In the genomic region with DNA sequence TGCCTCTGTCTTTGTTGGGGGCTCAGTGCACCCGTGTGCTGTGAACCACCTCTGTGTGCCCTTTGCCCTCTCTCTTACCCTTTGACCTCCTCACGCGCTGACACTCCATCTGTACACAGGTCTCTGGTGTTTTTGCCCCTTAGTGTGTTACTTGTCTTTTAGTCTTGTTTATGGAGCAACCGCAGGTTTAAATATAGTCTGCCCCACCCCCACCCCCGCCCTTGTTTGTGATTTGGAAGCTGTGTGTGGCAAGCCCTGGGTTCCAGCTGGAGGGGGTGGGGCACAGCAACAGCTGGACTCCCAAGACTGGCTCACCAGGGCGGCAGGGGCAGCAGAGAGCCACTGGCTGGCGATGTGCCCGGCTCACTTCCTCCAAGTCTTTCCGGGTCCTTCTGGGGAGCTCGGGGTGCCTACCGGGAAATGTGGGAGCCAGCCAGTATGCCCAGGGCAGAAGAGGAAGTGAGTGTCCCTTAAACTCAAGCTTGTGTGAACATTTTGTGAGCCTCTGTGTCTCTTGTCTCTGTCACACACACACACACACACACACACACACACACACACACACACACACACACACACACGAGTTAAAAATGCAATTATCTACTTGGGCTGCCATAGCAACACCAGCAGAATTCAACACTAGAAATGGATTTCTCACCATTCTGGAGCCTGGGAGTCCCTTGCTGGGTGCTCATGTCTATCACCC, we compare ENCODE assay signal across 8 mouse cellular contexts. TPM values are rescaled to one million over a fixed set of nuclear protein-coding genes. Genes with fewer than 3 reads are reported as not detected.
DNase-seq lines count a peak whose midpoint lies in the region; ATAC-seq lines count a peak whose summit lies in the region.

No protein-coding gene starts in this region.

- peak overlapping the region; percentile 37 for H3K4me2 ChIP-seq in embryonic facial prominence, embryonic 13.5 days
- H3K4me2 ChIP-seq in limb, embryonic 12.5 days = peak overlapping the region; percentile 28
- H3K4me2 ChIP-seq in midbrain, embryonic 12.5 days (replicated peaks) = peak overlapping the region; percentile 19; the same call in 1 of the 2 replicates

- H3K9ac ChIP-seq in embryonic facial prominence, embryonic 13.5 days = no peak overlapping the region
- 0 out of 2 replicates have a peak overlapping the region, but pooled peaks have one; percentile 12 for H3K9ac ChIP-seq in limb, embryonic 12.5 days (replicated peaks)
- no peak overlapping the region for H3K9ac ChIP-seq in midbrain, embryonic 12.5 days (replicated peaks)

- peaks cover 12% of the 10 kb centered on the region for H3K4me1 ChIP-seq in embryonic facial prominence, embryonic 13.5 days
- H3K4me1 ChIP-seq in limb, embryonic 12.5 days (replicated peaks) = peaks cover 11% of the 10 kb centered on the region
- peaks cover 11% of the 10 kb centered on the region for H3K4me1 ChIP-seq in midbrain, embryonic 12.5 days

- no peak for ATAC-seq in embryonic facial prominence, embryonic 13.5 days (ENCODE audit: insufficient number of reproducible peaks, insufficient read depth, low FRiP score, low TSS enrichment, low read depth)
- ATAC-seq in limb, embryonic 12.5 days (ENCODE audit: insufficient number of reproducible peaks, insufficient read depth, low FRiP score, low TSS enrichment, low read depth) = no peak
- no peak for ATAC-seq in midbrain, embryonic 12.5 days (ENCODE audit: low FRiP score, low read depth)
- ATAC-seq in erythroblast, adult 5-6 weeks (replicated peaks; ENCODE audit: low FRiP score, poor library complexity, severe bottlenecking) = no peak

- no peaks in the 10 kb centered on the region for H3K9me3 ChIP-seq in embryonic facial prominence, embryonic 13.5 days
- no peaks in the 10 kb centered on the region for H3K9me3 ChIP-seq in limb, embryonic 12.5 days
- H3K9me3 ChIP-seq in midbrain, embryonic 12.5 days = no peaks in the 10 kb centered on the region

- no peaks in the 10 kb centered on the region for H3K27me3 ChIP-seq in embryonic facial prominence, embryonic 13.5 days
- H3K27me3 ChIP-seq in limb, embryonic 12.5 days = no peaks in the 10 kb centered on the region
- no peaks in the 10 kb centered on the region for H3K27me3 ChIP-seq in midbrain, embryonic 12.5 days

- H3K27ac ChIP-seq in embryonic facial prominence, embryonic 13.5 days = no peak overlapping the region
- H3K27ac ChIP-seq in limb, embryonic 12.5 days = peak overlapping the region; percentile 29; the same call in 1 of the 2 replicates
- no peak overlapping the region for H3K27ac ChIP-seq in midbrain, embryonic 12.5 days (replicated peaks)

- WGBS in embryonic facial prominence, embryonic 13.5 days = 11% methylated on average over 12 of the region's 12 CpGs
- 15% methylated on average over 12 of the region's 12 CpGs for WGBS in limb, embryonic 12.5 days
- 15% methylated on average over 12 of the region's 12 CpGs for WGBS in midbrain, embryonic 12.5 days

- DNase-seq in Muller cell, postnatal 12 days (ENCODE audit: inconsistent ontology term) = peak; percentile 18
- DNase-seq in heart, adult 9 months (ENCODE audit: low spot score in 2 of 2) = peak; percentile 67 to 71
- peak; percentile 73 for DNase-seq in kidney, adult 9 months
- peak; percentile 92 for DNase-seq in skeletal muscle tissue, adult 2 months (ENCODE audit: low read depth, low spot score)

- no peaks in the 10 kb centered on the region for H3K36me3 ChIP-seq in embryonic facial prominence, embryonic 13.5 days
- no peaks in the 10 kb centered on the region for H3K36me3 ChIP-seq in limb, embryonic 12.5 days
- no peaks in the 10 kb centered on the region for H3K36me3 ChIP-seq in midbrain, embryonic 12.5 days

- no peak overlapping the region for H3K4me3 ChIP-seq in embryonic facial prominence, embryonic 13.5 days
- no peak overlapping the region for H3K4me3 ChIP-seq in limb, embryonic 12.5 days (replicated peaks)
- H3K4me3 ChIP-seq in midbrain, embryonic 12.5 days = no peak overlapping the region

RNA-seq across cellular contexts. Expression of a gene that starts 7.4 kb away (rescaled TPM):
- polyA plus RNA-seq in embryonic facial prominence, embryonic 13.5 days (2015; fragmentation: Nextera tagmentation; extraction: Ambion mirVana) = 1.2 and 1.7 TPM in 2 replicates
- 3.3 and 3.6 TPM in 2 replicates for polyA plus RNA-seq in limb, embryonic 12.5 days (2016; fragmentation: Nextera tagmentation; extraction: Ambion mirVana)
- 0.24 and 0.28 TPM in 2 replicates for polyA plus RNA-seq in midbrain, embryonic 12.5 days (2016; fragmentation: Nextera tagmentation; extraction: Ambion mirVana)
- not detected in 2 replicates for total RNA-seq in erythroblast, adult 5-6 weeks (2015; ENCODE audit: low replicate concordance)
- not detected in 2 replicates for total RNA-seq in erythroblast, adult 5-6 weeks (2017; ENCODE audit: low replicate concordance)

RNA-seq across cellular contexts. Expression of a gene that starts 19.8 kb away (rescaled TPM):
- 23.4 and 23.8 TPM in 2 replicates for polyA plus RNA-seq in embryonic facial prominence, embryonic 13.5 days (2015; fragmentation: Nextera tagmentation; extraction: Ambion mirVana)
- polyA plus RNA-seq in limb, embryonic 12.5 days (2016; fragmentation: Nextera tagmentation; extraction: Ambion mirVana) = 23.9 and 24.6 TPM in 2 replicates
- 32.6 and 33.3 TPM in 2 replicates for polyA plus RNA-seq in midbrain, embryonic 12.5 days (2016; fragmentation: Nextera tagmentation; extraction: Ambion mirVana)
- total RNA-seq in erythroblast, adult 5-6 weeks (2015; ENCODE audit: low replicate concordance) = 9.8 and 12.3 TPM in 2 replicates
- 13.2 and 16.2 TPM in 2 replicates for total RNA-seq in erythroblast, adult 5-6 weeks (2017; ENCODE audit: low replicate concordance)

RNA-seq across cellular contexts. Expression of a gene that starts 35.5 kb away (rescaled TPM):
- polyA plus RNA-seq in embryonic facial prominence, embryonic 13.5 days (2015; fragmentation: Nextera tagmentation; extraction: Ambion mirVana) = 0.34 and 0.38 TPM in 2 replicates
- polyA plus RNA-seq in limb, embryonic 12.5 days (2016; fragmentation: Nextera tagmentation; extraction: Ambion mirVana) = 0.06 and 0.15 TPM in 2 replicates
- 0.08 TPM in 1 of 2 replicates, not detected in the other for polyA plus RNA-seq in midbrain, embryonic 12.5 days (2016; fragmentation: Nextera tagmentation; extraction: Ambion mirVana)
- total RNA-seq in erythroblast, adult 5-6 weeks (2015; ENCODE audit: low replicate concordance) = not detected in 2 replicates
- not detected in 2 replicates for total RNA-seq in erythroblast, adult 5-6 weeks (2017; ENCODE audit: low replicate concordance)

RNA-seq across cellular contexts. Expression of a gene that starts 53.6 kb away (rescaled TPM):
- 3.9 and 6.4 TPM in 2 replicates for polyA plus RNA-seq in embryonic facial prominence, embryonic 13.5 days (2015; fragmentation: Nextera tagmentation; extraction: Ambion mirVana)
- 4.2 and 5.9 TPM in 2 replicates for polyA plus RNA-seq in limb, embryonic 12.5 days (2016; fragmentation: Nextera tagmentation; extraction: Ambion mirVana)
- 5.7 and 6.0 TPM in 2 replicates for polyA plus RNA-seq in midbrain, embryonic 12.5 days (2016; fragmentation: Nextera tagmentation; extraction: Ambion mirVana)
- total RNA-seq in erythroblast, adult 5-6 weeks (2015; ENCODE audit: low replicate concordance) = not detected in 2 replicates
- not detected in 2 replicates for total RNA-seq in erythroblast, adult 5-6 weeks (2017; ENCODE audit: low replicate concordance)

Comparison
In these comparisons a context has a peak if more than half of its experiments do, and no peak if none do; other contexts are left out.
1. DNase-seq: peak in every context shown above with its lines; median percentile 92 in skeletal muscle tissue, adult 2 months; 73 in kidney, adult 9 months; 69 in heart, adult 9 months; 18 in Muller cell, postnatal 12 days.